ENCODE assay signal across 10 mouse cellular contexts in the genomic region with DNA sequence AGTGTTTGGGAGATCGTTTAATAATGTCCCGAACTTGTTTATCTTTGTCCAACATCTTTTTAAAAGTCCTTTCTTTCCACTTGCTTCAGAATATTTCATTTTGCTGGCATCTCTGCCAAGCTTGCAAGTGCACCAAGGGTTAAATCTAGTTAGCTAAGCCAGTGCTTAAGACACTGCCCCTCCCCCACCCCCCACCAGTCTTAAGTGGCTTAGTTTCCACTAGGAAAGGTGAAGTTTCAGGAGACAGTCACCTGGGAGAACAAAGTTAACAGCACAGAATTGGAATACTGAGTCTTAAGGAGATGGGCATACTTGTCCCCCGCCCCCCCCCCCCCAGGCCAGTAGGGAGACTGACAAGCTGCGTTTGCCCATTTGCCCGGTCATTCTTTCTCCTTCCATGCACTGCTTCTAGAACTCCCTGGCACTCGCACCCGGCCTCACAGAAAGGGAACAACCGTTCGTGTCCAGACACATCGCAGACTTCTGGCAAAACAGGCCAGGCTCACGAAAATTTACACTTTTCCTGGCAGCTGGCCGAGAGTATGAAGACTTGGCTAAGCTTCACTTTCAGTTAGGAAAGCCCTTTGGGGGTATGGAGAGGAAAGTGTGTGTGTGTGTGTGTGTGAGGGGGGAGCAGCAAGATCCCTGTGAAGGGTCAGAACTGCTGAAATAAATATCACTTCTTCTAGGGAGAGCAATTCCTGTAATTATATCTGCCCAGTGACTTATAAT.
DNase-seq lines count a peak whose midpoint lies in the region; ATAC-seq lines count a peak whose summit lies in the region.
"Had no signal": no experiment of that assay in that cellular context is flagged by ENCODE, and none has a peak within 500 bp of the region (broad histone marks: within the 10 kb centered on the region; RNA-seq: fewer than 3 reads in every experiment).

No protein-coding gene starts in this region.

- H3K4me3 ChIP-seq in kidney, embryonic 16.5 days (ENCODE audit: low read length): no peak overlapping the region
- H3K4me3 ChIP-seq in embryonic facial prominence, embryonic 13.5 days: no peak overlapping the region
- H3K4me3 ChIP-seq: myocyte had no signal

- no peaks in the 10 kb centered on the region for H3K36me3 ChIP-seq in kidney, embryonic 16.5 days (ENCODE audit: insufficient read depth, low read length)
- H3K36me3 ChIP-seq in embryonic facial prominence, embryonic 13.5 days: no peaks in the 10 kb centered on the region

- no peaks in the 10 kb centered on the region for H3K27me3 ChIP-seq in kidney, embryonic 16.5 days (ENCODE audit: insufficient read depth, low read length)
- no peaks in the 10 kb centered on the region for H3K27me3 ChIP-seq in embryonic facial prominence, embryonic 13.5 days

- peak; percentile 55; the same call in 1 of the 2 replicates for ATAC-seq in kidney, embryonic 16.5 days (ENCODE audit: low FRiP score, low TSS enrichment)
- peak; percentile 53; the same call in 1 of the 2 replicates for ATAC-seq in embryonic facial prominence, embryonic 13.5 days (ENCODE audit: insufficient number of reproducible peaks, insufficient read depth, low FRiP score, low TSS enrichment, low read depth)
- ATAC-seq in hematopoietic stem cell, adult 5-6 weeks (replicated peaks in 1 of 2; ENCODE audit: insufficient read depth in 1 of 2, low FRiP score in 2 of 2, low TSS enrichment in 1 of 2, low read depth in 1 of 2, poor library complexity in 2 of 2, severe bottlenecking in 2 of 2): peak; percentile 19 to 33; a peak in 3 of 4 replicates
- 0 out of 2 replicates have a peak, but pooled peaks have one; percentile 22 for ATAC-seq in megakaryocyte-erythroid progenitor cell, adult 5-6 weeks (replicated peaks; ENCODE audit: low FRiP score, low TSS enrichment, poor library complexity, severe bottlenecking)
- ATAC-seq: Patski had no signal

- WGBS in kidney, embryonic 16.5 days: 17% methylated on average over 12 of the region's 12 CpGs
- 20% methylated on average over 12 of the region's 12 CpGs for WGBS in embryonic facial prominence, embryonic 13.5 days

- peaks cover 23% of the 10 kb centered on the region for H3K4me1 ChIP-seq in kidney, embryonic 16.5 days (ENCODE audit: insufficient read depth, low read length)
- peaks cover 36% of the 10 kb centered on the region for H3K4me1 ChIP-seq in embryonic facial prominence, embryonic 13.5 days

- no peak overlapping the region for H3K27ac ChIP-seq in kidney, embryonic 16.5 days (ENCODE audit: low read length)
- H3K27ac ChIP-seq in embryonic facial prominence, embryonic 13.5 days: peak overlapping the region; percentile 73

- no peak overlapping the region; the same call in 1 of the 2 replicates for H3K4me2 ChIP-seq in kidney, embryonic 16.5 days (replicated peaks; ENCODE audit: low read depth, low read length)
- peak overlapping the region; percentile 16 for H3K4me2 ChIP-seq in embryonic facial prominence, embryonic 13.5 days

- no peaks in the 10 kb centered on the region for H3K9me3 ChIP-seq in kidney, embryonic 16.5 days (ENCODE audit: low read length)
- no peaks in the 10 kb centered on the region for H3K9me3 ChIP-seq in embryonic facial prominence, embryonic 13.5 days

- DNase-seq in kidney, adult 9 months: no peak
- DNase-seq in left cerebral cortex, adult 9 months (ENCODE audit: low spot score in 2 of 2): no peak
- no peak for DNase-seq in cerebellum, adult 9-11 months
- no peak for DNase-seq in thymus, postnatal 0 days (ENCODE audit: low spot score)

- H3K9ac ChIP-seq in kidney, embryonic 16.5 days (replicated peaks; ENCODE audit: low read length): no peak overlapping the region
- no peak overlapping the region for H3K9ac ChIP-seq in embryonic facial prominence, embryonic 13.5 days
